Mouse (Mus musculus): ENCODE measurements at regions not wholly inside any gene's neighbourhood (a gene's known extent, or its start where the extent isn't known, plus 50 kb on each side); places are given as distances from the start of the nearest gene placed in this dataset.

DNA sequence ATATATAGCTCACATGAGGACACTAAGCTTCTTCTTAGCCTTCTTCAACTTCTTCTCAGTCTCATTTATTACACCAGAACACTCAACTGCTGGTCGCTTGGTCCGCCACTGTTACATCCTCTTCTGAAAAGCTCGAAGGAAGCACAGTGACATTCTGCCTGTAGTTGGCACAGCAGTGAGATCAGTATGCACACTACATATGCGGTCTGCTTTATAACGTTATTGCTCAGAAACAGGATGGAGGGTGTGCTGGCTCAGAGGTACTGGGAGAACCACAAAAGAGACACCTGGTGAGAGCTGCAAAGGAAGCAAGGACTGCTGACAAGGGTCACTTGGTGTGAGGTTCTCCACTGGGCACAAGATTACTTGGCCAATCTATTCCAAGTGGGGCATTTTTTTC, 179.5 kb downstream of the Ets1 start:
- intact Hi-C loops (cut with DNase I): no loop called here
- no peak for DNase-seq

DNA sequence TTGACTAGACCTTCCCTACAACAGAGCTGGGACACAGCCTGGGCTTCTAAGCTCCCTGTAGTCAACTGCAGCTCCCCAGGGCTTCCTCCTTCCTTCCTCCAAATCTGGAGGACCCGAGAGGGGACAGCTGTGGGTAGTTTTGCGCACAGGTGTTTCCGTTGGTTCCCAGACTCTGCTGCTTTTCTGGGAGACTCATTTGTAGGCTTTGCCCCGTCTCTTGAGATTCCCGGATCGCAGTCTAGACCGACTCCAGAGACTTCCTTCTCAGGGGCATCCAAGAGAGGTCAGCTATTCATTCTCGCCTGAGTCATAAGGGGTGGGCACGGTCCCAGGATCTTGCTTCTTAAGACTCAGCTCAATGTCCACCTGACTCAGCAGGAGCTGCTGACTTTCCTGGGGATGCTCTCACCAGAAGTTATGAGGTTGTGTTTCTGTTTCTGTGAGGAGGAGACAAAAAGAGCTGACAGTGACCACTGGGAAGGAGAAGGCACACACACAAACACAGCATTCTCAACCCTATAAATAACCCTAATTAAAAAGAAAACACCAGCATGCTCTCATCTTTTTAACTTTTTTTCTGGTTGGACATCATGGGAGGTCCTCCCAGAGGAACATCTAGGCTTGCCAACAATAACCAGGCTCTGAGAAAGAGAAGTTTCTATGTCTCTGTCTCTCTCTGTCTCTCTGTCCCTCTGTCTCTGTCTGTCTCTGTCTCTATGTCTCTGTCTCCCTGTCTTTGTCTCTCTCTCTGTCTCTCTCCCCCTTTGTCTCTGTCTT, 180.8 kb downstream of the Ets1 start:
- peak; percentile 50 to 56 for DNase-seq
- intact Hi-C loops (cut with DNase I): no loop called here

DNA sequence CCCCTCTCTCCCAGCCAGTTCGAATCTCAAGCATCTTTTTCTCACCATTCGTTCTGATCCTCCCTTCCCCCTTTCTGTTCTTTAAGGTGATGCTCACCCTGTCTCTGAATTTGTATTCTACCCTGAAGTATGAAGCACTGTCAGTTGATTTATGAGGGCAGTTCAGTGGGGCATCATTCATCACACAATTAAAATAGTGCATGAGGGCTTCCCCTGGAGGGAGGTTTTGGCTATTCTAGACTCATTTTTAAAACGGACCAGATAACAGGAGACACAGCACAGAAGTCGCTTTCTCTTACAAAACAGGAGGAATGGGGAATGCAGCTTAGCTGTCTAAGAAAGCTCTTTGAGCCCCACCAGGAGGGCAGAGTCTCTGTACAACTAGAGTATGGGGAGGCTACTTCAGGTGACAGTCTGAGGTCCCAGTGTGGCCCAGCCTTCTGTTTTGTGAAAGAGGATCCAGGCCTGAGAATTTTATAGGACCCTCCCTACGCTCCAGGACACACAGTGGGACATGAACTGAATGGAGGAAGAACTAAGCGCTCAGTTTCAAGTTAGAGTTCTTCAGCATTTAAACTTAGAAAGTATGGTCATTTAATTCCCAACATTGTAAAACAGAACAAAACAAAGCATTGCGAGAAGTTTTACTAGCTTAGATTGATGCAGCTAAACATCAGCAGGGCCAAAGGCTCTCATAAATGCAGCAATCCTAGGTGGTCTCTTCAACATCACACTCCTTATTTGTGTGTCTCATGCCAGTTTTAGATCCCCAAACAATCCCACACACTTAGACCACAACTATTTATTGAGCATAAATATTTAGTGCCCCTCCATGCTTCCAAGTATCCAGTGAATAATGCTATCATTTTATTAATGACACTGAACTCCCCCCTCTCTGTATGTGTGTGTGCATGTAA, 181.7 kb downstream of the Ets1 start:
- intact Hi-C loops (cut with DNase I): no loop called here
- no peak for DNase-seq

DNA sequence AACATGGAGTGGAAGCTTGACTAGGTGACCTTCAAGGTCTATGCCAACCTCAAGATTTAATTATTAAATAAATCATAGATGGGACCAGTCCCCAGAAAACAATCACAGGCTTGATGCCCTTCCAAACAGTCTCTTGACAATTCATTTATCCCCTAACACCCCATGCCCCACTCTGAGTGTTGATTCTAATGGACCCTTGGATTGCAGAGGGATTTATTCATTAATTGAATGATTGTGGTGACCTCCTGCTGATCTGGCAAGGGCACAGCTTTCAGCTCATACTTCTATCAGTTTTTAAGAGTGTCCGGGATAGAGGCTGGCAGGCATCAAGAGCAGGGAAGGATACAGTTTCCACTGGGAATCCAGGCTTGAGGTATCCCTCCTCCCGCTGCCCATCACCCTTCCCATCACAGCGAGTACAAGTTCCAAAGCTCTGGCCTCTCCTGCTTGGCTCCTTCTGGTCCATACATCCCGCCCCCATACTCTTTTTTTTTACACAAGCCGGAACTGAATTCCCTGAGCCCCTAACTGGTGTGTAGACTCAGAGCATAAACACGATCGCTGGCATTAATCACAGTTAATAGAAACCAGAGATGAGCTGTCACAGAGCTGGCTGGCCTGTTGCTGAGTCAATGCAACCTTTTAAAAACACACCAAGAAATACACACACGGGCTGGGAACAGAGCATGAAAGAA, 187.6 kb downstream of the Ets1 start:
- intact Hi-C loops (cut with DNase I): no loop called here
- DNase-seq: no peak

DNA sequence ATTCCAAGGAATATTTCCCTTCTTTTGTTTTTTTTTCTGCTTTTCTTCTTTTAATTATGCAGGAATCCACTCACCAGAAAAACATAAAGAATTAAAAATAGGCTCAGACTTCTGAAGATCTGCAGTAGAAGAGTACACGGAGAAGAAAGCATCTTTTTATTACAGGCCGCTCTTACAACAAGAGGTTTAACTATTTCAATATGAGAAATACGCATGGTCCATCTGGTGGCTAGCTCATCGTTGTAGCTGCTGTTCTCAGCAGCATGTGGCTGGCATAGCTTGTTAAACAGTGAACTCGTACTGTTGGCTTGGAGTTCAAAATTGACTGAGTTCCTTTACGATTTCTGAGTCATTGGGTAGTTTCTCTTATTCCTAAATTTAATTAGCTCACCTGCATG, 188.1 kb downstream of the Ets1 start:
- intact Hi-C loops (cut with DNase I): no loop called here
- no peak for DNase-seq

DNA sequence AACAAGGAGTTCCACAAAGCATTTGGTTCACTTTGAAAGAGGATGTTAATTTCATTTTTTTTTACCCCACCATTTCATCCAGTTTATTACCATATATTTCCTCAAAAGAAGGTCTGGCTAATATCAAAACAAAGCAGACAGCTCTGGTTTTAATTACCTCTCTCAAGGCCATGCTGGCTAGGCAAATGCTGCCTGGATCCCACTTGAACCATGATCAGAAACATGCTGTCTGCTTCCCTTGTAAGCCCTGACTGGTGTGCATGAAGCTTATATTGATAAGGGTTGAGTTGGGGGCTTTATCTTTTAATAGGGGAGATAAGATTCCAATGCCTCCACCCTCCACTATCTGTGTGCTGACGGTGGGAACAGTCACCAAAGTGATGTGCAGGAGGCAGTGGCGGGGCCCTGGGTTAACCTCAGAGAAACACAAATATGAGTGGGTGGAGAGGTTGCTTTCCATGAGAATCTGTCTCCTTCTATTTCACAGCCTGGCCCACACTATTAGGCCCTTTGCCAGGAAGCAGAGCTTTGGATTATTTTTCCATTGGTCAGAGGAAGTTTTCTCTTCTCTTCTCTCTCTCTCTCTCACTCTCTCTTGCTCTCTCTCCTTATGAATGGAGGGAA, 194.4 kb downstream of the Ets1 start:
- peak in 1 of 2 experiments; percentile 12 for DNase-seq
- intact Hi-C loops (cut with DNase I): loop anchor here (10.0 kb wide), 1 partner anchor 104 kb away; no protein-coding TSS in a partner anchor

DNA sequence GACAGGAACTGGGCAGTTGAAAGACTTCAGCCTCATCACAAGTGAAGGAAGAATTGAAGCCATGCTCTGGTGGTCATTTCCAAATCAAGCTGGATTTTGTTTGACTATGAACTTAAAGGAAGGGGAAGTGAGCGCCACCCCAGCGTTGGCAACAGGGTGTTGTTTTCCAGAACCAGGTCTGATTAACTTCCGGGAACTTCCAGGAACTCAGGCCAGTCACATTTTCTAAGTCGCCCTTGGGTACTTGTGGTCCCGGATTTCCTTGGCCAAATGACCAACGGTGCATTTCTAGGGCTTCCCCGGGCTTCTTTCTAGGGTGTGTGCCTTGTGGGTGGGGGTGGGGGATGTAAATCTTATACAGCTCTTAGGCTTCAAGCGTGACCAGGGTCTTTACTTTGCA, 197.4 kb downstream of the Ets1 start:
- intact Hi-C loops (cut with DNase I): loop anchor here (10.0 kb wide), 1 partner anchor 101 kb away; no protein-coding TSS in a partner anchor
- no peak for DNase-seq

DNA sequence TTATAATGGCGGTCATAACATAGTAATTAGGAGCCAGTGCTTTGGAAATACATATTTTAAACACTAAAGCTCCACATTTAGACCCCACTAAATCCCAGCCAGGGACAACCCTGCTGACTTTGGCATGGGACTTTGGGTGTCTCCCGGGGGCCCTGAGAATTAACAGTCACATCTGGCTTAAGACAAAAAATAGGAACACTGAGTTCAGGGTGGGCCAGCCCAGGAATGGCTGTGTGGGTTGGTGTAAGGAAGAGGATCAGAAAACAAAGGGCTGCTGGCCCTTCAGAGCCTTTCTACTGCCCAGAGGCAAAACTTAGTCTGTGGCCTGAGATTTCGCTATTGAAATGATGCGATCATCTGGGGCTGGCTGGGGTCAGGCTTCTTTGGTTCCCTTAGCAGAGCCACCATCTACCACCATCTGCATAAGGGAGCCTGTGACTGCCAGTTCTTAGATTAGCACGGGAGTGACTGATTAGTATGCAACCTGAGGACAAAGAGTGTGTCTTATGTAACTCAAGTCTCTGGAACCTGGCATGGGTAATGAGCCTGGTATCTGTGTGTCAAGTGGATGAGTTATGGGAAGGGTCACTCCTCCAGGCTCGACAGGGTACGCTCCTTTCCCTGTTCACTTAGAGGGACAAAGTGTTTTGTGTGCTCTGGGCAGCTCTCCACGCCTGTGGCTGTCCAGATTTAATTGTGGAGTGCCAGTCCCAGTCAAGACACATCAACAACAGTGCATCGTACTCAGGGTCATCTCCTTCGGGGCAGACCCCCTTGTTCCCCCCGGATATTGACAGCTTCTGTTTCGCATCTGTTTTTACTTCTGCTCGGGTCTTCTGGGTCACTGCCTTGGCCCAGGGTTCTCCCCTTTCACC, 199.0 kb downstream of the Ets1 start:
- intact Hi-C loops (cut with DNase I): loop anchor here (10.0 kb wide), 1 partner anchor 100 kb away; no protein-coding TSS in a partner anchor

DNA sequence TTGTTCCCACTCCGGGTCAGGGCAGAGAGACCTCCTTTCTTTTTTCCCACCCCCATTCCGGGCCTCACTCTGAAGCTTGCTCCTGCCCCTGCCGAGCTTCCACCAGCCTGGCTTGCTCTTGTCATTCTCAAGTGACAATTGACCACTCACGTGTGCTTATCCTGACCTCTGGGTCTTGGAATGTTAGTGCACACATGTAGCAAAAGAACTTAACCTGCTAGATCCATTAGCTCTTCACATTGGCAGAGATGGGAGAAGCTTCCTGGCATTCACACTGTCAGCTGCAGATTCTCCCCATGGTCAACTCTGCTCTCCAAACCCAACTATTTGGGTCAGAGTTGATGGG, 199.6 kb downstream of the Ets1 start:
- no peak for DNase-seq
- intact Hi-C loops (cut with DNase I): loop anchor here (10.0 kb wide), 1 partner anchor 99 kb away; no protein-coding TSS in a partner anchor

More for the DNA sequence above, 199.0 kb downstream of the Ets1 start:
- peak; percentile 38 to 41 for DNase-seq

DNA sequence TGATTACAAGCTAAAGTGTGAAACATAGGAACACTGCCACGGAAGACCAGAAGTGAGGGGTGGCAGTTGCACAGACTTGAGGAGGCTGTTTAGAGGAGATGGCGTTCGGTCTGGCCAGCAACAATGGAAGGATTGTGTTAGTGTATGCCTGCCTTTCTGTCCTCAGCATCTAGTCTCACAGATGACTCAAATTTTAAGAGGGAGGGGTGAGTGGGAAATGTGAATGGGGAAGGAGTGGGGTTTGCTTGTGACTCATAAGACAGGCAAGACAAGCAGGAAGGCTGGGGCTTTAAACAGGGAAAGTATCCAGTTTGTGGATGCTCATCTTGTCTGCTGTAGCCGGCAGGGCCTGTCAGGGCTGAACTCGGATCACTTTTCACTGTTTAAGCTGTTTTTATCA, 200.3 kb downstream of the Ets1 start:
- intact Hi-C loops (cut with DNase I): loop anchor here (10.0 kb wide), 1 partner anchor 98 kb away; no protein-coding TSS in a partner anchor
- DNase-seq: no peak

DNA sequence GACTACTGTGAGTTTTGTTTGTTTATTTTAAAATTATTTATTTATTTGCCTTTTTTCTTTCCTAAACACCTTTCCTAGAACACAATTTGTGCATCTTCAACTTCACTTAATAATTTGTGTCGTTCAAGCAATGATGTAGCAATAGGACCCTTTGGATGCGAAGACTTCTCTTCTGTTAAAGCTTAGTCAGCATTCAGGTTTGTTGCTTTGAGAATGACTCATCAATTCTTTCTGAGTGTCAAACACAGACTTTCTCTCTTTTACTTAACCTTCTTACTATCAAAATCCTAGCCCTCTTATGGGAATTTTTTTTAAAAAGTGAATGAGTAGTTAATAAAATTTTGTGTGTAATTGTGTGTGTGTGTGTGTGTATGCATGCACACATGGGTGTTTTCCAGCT, 211.3 kb downstream of the Ets1 start:
- DNase-seq: no peak
- intact Hi-C loops (cut with DNase I): no loop called here

DNA sequence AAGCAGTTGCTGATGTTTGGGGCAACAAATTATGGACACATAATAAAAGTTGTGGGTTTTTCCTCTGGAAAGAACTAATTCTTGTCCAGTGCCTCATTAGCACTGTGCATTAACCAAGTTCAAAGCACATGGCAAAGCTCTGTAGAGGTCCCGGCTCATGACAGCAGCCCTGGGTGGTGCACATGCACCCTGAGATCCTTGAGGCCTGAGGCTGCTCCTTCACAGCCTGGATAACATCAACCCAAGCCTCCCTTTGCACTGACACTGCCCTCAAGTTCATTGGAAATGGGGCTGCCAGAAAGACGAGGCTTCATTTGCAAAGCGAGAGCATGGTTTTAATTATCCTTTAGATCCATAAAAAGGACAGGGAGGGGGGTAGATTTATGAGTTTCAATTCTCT, 216.3 kb downstream of the Ets1 start:
- no peak for DNase-seq
- intact Hi-C loops (cut with DNase I): no loop called here

DNA sequence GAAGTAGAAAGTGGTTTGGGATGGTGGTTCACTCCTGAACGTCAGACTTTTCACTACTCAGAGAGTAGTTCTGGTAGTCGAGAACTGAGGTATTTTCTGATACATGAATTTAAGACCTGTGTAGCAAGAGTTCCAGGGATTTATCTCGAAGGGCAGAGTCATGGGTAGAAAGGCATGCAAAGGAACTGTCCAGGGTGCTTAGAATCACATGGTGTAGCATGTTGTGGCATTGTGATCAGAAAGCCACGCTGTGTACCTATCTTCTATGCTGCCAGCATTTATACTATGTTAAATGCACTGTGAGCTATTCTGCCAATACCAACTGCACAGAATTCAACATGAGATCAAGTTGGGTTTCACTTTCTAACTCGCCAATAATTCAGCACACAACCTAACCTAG, 227.3 kb downstream of the Ets1 start:
- intact Hi-C loops (cut with DNase I): no loop called here
- no peak for DNase-seq

DNA sequence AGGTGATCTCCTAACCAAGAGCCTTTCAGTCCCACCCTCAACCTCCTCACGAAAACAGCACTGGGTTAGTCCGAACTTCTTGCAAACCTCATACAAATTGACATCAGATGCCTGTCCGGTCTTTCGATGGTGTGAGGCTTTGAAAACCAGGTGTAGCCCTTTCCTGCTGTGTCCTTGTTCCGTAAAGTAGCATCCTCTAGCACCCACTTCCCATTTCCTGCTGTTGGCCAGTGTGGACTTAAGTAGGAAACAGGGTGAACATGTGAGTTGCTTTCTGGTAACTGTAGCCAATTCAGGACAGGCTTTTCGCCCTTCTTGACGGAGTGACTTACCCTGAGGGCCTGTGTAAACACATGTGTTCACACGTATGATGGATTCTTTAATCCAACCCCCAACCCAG, 232.9 kb downstream of the Ets1 start:
- intact Hi-C loops (cut with DNase I): no loop called here
- no peak for DNase-seq

DNA sequence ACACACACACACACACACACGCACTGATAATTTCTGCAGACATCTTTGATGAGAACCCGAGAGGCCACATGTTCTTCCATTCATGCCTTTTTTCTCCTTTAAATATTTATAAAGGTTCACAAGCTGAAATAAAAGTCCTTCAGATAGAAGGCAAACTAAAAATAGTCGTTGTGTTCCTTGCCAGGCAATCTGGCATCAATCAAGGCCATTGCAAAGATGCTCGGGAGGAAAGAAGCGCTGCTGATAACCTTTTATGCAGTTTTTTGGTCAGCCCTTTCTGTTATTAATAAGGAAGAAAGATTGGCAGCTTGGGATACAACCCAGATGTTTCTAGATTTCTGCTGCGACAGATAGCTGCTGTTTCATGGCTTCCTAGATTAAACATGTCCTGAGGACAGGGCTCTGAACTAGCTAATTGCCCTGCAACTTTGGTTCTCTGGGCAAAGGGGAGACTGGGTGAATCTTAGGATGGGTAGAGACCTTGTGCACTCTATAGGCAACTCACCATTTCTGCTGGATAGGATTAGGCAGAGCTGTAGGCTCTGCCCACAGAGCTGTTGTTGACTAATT, 238.4 kb downstream of the Ets1 start:
- DNase-seq: no peak
- intact Hi-C loops (cut with DNase I): no loop called here

DNA sequence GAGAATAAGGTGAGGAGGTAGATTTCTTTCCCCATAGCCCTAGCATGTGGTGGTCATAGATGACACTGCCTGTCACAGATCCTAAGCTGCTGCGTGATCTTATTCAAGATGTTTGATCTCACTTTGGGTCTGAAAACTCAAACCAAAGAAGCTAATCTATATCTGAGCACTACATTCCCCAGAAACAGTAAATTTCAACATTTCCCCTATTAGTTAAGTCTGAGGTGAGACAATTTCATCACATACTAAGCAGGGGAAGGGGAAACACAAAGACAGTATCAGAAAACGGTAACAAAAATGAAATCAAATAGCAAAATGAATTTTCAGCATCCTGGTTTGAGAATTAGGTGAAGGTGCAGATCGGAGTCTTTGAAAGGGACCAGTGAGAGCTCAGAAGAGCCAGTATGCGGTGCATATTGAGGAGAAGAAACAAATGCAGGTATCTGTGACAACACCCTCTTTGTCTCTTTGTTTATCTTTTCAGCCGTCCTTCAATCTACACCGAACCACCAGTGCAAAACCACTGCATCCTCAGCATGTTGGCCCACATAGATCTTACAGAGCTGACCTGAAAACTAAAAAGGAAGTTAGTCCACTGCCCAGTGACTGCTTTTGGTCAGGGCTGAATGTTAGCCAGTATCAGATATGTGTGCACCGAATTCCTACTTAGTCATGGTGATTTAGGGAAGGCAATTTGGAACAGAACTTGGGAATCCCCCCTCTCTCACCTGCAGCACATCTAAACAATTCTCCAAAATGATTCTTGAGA, 247.0 kb downstream of the Ets1 start:
- intact Hi-C loops (cut with DNase I): no loop called here

DNA sequence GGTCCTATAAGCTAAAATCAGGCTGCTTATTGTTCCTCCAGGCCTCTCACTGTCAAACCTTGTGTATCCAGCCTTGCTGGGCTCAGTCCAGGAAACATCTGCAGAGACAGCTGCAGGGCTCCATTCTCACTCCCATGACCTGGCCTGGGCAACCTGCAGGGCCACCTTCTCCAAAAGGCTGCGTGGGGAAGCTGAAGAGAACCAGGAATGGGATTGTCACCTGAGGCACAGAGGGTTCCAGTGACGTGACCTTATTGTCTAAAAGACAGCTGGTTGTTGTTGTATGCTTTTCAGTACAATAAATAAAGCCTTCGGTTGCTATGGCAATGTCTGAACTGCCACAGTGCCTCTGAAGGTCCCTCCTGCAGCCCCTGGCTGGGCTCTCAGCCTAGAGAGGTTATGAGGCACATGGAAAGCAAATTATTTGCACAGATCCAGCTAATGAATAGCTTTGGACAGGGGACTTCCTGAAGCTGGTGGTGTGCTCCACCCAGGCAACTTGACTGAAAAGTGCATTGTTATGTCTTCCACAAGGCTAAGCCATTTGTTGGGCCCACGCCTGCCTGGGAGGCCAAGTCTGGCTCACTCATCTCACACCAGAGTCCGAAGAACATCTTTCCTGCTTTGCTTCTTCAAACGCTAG, 250.1 kb downstream of the Ets1 start:
- intact Hi-C loops (cut with DNase I): no loop called here
- peak; percentile 38 to 39 for DNase-seq

More for the DNA sequence above, 247.0 kb downstream of the Ets1 start:
- no peak for DNase-seq

DNA sequence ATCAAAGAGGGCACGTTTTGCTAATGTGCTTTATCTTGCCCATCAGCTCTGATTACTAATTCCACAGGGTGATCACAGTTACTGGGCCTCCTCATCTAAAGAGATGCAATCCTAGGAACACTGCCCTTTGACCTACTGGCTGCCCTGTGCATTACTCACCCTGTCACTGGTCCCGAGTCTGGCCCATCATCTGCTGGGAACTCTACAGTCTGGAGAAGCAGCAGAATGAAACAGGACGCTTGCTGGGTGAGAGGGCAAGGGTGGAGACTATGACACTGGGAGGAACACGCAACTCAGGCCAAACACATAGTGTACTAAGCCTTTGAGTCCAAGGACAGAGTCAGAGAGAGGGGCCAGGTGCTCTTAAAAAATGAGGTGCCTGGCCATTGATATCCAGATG, 263.8 kb downstream of the Ets1 start:
- intact Hi-C loops (cut with DNase I): no loop called here
- peak in 1 of 2 experiments; percentile 20 for DNase-seq

All from heart, postnatal 36 days (tissue).